Mouse (Mus musculus): ENCODE measurements around the gene Gzme. TPM values are rescaled to one million over a fixed set of nuclear protein-coding genes. Genes with fewer than 3 reads are reported as not detected.
"Not testable (repeated sequence)": the region's sequence is repeated elsewhere in the genome, so short reads cannot be mapped to it uniquely, and the experiment has no call there.

The Gzme gene
- polyA plus RNA-seq, 1 experiment from 2014 or later, result not detected

- not testable (repeated sequence) for H3K36me3 ChIP-seq (ENCODE audit: control insufficient read depth, insufficient read depth, low read length); H3K27me3 ChIP-seq (replicated peaks; ENCODE audit: control insufficient read depth, insufficient read depth, low read length); ATAC-seq (replicated peaks; ENCODE audit: low FRiP score, low TSS enrichment, low read depth); H3K4me3 ChIP-seq (ENCODE audit: low read depth, low read length); H3K9ac ChIP-seq (ENCODE audit: low read length); H3K9me3 ChIP-seq (ENCODE audit: control insufficient read depth, low read length); H3K4me1 ChIP-seq (replicated peaks; ENCODE audit: control insufficient read depth, insufficient read depth, low read length); H3K27ac ChIP-seq (ENCODE audit: low read depth); H3K4me2 ChIP-seq (ENCODE audit: low read length); DNase-seq (ENCODE audit: low spot score)
- WGBS, result 93% methylated on average over 33 of the region's 33 CpGs
Observed at GRCm38 (mm10) chr14:56115531-56116310, 4.7 kb downstream of the Gzme start.

GRCm38 (mm10) chr14:56105447-56106180 lies 14.8 kb downstream of the Gzme start:
- DNase-seq (ENCODE audit: low spot score) (peak; percentile 44), ATAC-seq (replicated peaks; ENCODE audit: low FRiP score, low TSS enrichment, low read depth) (no peak)
- H3K27ac ChIP-seq (ENCODE audit: low read depth), result no peak overlapping the region
- no peak overlapping the region for H3K4me3 ChIP-seq (ENCODE audit: low read depth, low read length)
- WGBS, result 77% methylated on average over 13 of the region's 13 CpGs
- no peak overlapping the region for H3K4me2 ChIP-seq (ENCODE audit: low read length)
- H3K9ac ChIP-seq (ENCODE audit: low read length), result no peak overlapping the region
- H3K9me3 ChIP-seq (ENCODE audit: control insufficient read depth, low read length), result no peaks in the 10 kb centered on the region
- H3K4me1 ChIP-seq (replicated peaks; ENCODE audit: control insufficient read depth, insufficient read depth, low read length), result no peaks in the 10 kb centered on the region
- H3K36me3 ChIP-seq (ENCODE audit: control insufficient read depth, insufficient read depth, low read length), result no peaks in the 10 kb centered on the region
- no peaks in the 10 kb centered on the region for H3K27me3 ChIP-seq (replicated peaks; ENCODE audit: control insufficient read depth, insufficient read depth, low read length)

- Histone ChIP-seq H3K4me3 (ENCODE audit: low read depth, low read length) (no peak overlapping the region), H3K36me3 (ENCODE audit: control insufficient read depth, insufficient read depth, low read length) (no peaks in the 10 kb centered on the region), H3K9ac (ENCODE audit: low read length) (no peak overlapping the region), H3K9me3 (ENCODE audit: control insufficient read depth, low read length) (no peaks in the 10 kb centered on the region), H3K4me1 (replicated peaks; ENCODE audit: control insufficient read depth, insufficient read depth, low read length) (no peaks in the 10 kb centered on the region), H3K27ac (ENCODE audit: low read depth) (no peak overlapping the region), H3K27me3 (replicated peaks; ENCODE audit: control insufficient read depth, insufficient read depth, low read length) (no peaks in the 10 kb centered on the region), H3K4me2 (ENCODE audit: low read length) (no peak overlapping the region)
- DNase-seq (ENCODE audit: low spot score) (peak; percentile 13), ATAC-seq (replicated peaks; ENCODE audit: low FRiP score, low TSS enrichment, low read depth) (no peak)
- WGBS, result 84% methylated on average over 5 of the region's 5 CpGs
Observed at GRCm38 (mm10) chr14:56105016-56105415, 15.4 kb downstream of the Gzme start.

- no peak overlapping the region for H3K4me3 ChIP-seq (ENCODE audit: low read depth, low read length)
- H3K9ac ChIP-seq (ENCODE audit: low read length), result no peak overlapping the region
- H3K4me2 ChIP-seq (ENCODE audit: low read length), result no peak overlapping the region
- no peak overlapping the region for H3K27ac ChIP-seq (ENCODE audit: low read depth)
- no peak for DNase-seq (ENCODE audit: low spot score)
- ATAC-seq (replicated peaks; ENCODE audit: low FRiP score, low TSS enrichment, low read depth), result no peak
- no peaks in the 10 kb centered on the region for H3K27me3 ChIP-seq (replicated peaks; ENCODE audit: control insufficient read depth, insufficient read depth, low read length)
- H3K36me3 ChIP-seq (ENCODE audit: control insufficient read depth, insufficient read depth, low read length), result no peaks in the 10 kb centered on the region
- H3K9me3 ChIP-seq (ENCODE audit: control insufficient read depth, low read length), result no peaks in the 10 kb centered on the region
- WGBS, result 60% methylated on average over 3 of the region's 3 CpGs
- no peaks in the 10 kb centered on the region for H3K4me1 ChIP-seq (replicated peaks; ENCODE audit: control insufficient read depth, insufficient read depth, low read length)
Observed at GRCm38 (mm10) chr14:56103452-56103851, 17.0 kb downstream of the Gzme start.

DNA sequence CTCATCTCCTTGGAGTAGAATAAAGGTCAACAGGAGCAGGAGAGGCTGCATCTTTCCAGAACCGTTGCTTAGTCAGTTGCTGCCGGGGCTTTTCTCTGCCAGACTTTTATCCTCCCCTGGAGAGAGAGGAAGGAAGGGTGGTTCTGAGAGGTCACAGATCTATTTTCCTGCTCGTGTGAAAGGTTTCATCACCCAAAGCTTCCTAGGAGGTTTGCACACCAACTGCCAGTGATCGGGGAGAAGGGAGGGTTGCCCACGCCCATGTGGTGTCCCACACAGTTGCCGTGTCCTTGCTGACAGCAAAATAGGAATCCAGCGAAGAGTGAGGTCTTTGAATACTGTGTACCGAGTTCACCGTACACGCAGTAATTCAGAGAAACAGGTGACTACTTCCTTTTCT lies 18.0 kb downstream of the Gzme start, which contains the start of gene Ctsg:
TSS of gene Ctsg (minus strand) at position 189 of the 400 bp plus-strand sequence.
- H3K9me3 ChIP-seq (ENCODE audit: control insufficient read depth, low read length), result no peaks in the 10 kb centered on the region
- ATAC-seq (replicated peaks; ENCODE audit: low FRiP score, low TSS enrichment, low read depth), result no peak
- no peaks in the 10 kb centered on the region for H3K4me1 ChIP-seq (replicated peaks; ENCODE audit: control insufficient read depth, insufficient read depth, low read length)
- no peak within 1 kb of the TSS for H3K9ac ChIP-seq (ENCODE audit: low read length)
- WGBS, result 75% methylated on average over 10 of the region's 10 CpGs
- H3K27me3 ChIP-seq (replicated peaks; ENCODE audit: control insufficient read depth, insufficient read depth, low read length), result no peaks in the 10 kb centered on the region
- no peak within 1 kb of the TSS for H3K4me2 ChIP-seq (ENCODE audit: low read length)
- no peak for DNase-seq (ENCODE audit: low spot score)
- no peaks in the 10 kb centered on the region for H3K36me3 ChIP-seq (ENCODE audit: control insufficient read depth, insufficient read depth, low read length)
- no peak within 1 kb of the TSS for H3K27ac ChIP-seq (ENCODE audit: low read depth)
- H3K4me3 ChIP-seq (ENCODE audit: low read depth, low read length), result no peak within 1 kb of the TSS

DNA sequence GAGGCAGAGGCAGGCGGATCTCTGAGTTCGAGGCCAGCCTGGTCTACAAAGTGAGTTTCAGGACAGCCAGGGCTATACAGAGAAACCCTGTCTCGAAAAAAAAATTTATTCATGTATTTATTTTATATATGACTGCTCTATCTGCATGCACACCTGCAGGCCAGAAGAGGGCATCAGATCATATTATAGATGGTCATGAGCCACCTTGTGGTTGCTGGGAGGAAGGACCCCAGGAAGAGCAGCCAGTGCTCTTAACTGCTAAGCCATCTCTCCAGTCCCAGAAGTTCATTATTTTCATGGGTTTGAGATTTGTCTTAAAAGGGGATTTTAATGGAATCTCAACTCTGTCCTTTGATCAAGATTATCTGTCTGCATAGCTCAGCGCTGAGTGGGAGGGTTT lies 21.5 kb downstream of the Gzme start:
- Histone ChIP-seq H3K4me3 (ENCODE audit: low read depth, low read length) (no peak overlapping the region), H3K4me2 (ENCODE audit: low read length) (no peak overlapping the region), H3K36me3 (ENCODE audit: control insufficient read depth, insufficient read depth, low read length) (no peaks in the 10 kb centered on the region), H3K9ac (ENCODE audit: low read length) (no peak overlapping the region), H3K9me3 (ENCODE audit: control insufficient read depth, low read length) (no peaks in the 10 kb centered on the region), H3K4me1 (replicated peaks; ENCODE audit: control insufficient read depth, insufficient read depth, low read length) (no peaks in the 10 kb centered on the region), H3K27ac (ENCODE audit: low read depth) (no peak overlapping the region), H3K27me3 (replicated peaks; ENCODE audit: control insufficient read depth, insufficient read depth, low read length) (no peaks in the 10 kb centered on the region)
- 71% methylated on average over 4 of the region's 4 CpGs for WGBS
- ATAC-seq (replicated peaks; ENCODE audit: low FRiP score, low TSS enrichment, low read depth), result no peak
- no peak for DNase-seq (ENCODE audit: low spot score)

- H3K27me3 ChIP-seq (replicated peaks; ENCODE audit: control insufficient read depth, insufficient read depth, low read length), result no peaks in the 10 kb centered on the region
- no peak overlapping the region for H3K4me3 ChIP-seq (ENCODE audit: low read depth, low read length)
- no peak overlapping the region for H3K27ac ChIP-seq (ENCODE audit: low read depth)
- no peaks in the 10 kb centered on the region for H3K36me3 ChIP-seq (ENCODE audit: control insufficient read depth, insufficient read depth, low read length)
- no peak overlapping the region for H3K9ac ChIP-seq (ENCODE audit: low read length)
- 40% methylated on average over 1 of the region's 1 CpGs for WGBS
- H3K4me1 ChIP-seq (replicated peaks; ENCODE audit: control insufficient read depth, insufficient read depth, low read length), result no peaks in the 10 kb centered on the region
- ATAC-seq (replicated peaks; ENCODE audit: low FRiP score, low TSS enrichment, low read depth) (peak; percentile 72; the same call in 1 of the 2 replicates), DNase-seq (ENCODE audit: low spot score) (no peak)
- H3K4me2 ChIP-seq (ENCODE audit: low read length), result no peak overlapping the region
- no peaks in the 10 kb centered on the region for H3K9me3 ChIP-seq (ENCODE audit: control insufficient read depth, low read length)
Observed at GRCm38 (mm10) chr14:56097597-56097996, 22.8 kb downstream of the Gzme start.

DNA sequence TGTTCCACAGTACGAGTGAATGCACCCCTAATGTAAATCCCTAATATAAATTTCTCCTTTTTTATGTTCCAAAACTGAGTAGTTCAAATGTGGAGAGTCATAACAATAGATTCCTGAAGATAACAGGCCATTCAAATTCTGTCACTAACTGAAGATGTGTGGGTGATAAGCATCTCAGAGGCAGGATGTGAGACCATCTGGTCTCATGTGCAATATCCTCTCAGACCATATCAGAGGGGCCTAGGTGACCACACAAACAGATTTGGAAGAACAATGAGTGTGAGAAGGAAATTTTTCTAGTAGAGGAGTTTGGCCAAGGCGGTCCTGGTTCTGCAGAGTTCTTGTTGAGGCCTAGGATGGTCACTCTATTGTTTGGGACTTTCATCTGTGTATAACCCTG lies 27.1 kb downstream of the Gzme start:
- H3K27me3 ChIP-seq (replicated peaks; ENCODE audit: control insufficient read depth, insufficient read depth, low read length), result no peaks in the 10 kb centered on the region
- H3K9ac ChIP-seq (ENCODE audit: low read length), result no peak overlapping the region
- H3K4me3 ChIP-seq (ENCODE audit: low read depth, low read length), result no peak overlapping the region
- 78% methylated on average over 2 of the region's 2 CpGs for WGBS
- no peak overlapping the region for H3K4me2 ChIP-seq (ENCODE audit: low read length)
- no peak overlapping the region for H3K27ac ChIP-seq (ENCODE audit: low read depth)
- H3K4me1 ChIP-seq (replicated peaks; ENCODE audit: control insufficient read depth, insufficient read depth, low read length), result no peaks in the 10 kb centered on the region
- DNase-seq (ENCODE audit: low spot score) (peak; percentile 21), ATAC-seq (replicated peaks; ENCODE audit: low FRiP score, low TSS enrichment, low read depth) (no peak)
- H3K9me3 ChIP-seq (ENCODE audit: control insufficient read depth, low read length), result no peaks in the 10 kb centered on the region
- H3K36me3 ChIP-seq (ENCODE audit: control insufficient read depth, insufficient read depth, low read length), result no peaks in the 10 kb centered on the region

Measured in intestine, embryonic 14.5 days (tissue).